Comparison of ENCODE assay signal across 8 mouse cellular contexts in genomic region chr17:12118131-12118530, GRCm38 (mm10). TPM values are rescaled to one million over a fixed set of nuclear protein-coding genes. Genes with fewer than 3 reads are reported as not detected.
DNase-seq lines count a peak whose midpoint lies in the region; ATAC-seq lines count a peak whose summit lies in the region.

No protein-coding gene starts in this region.

- H3K27me3 ChIP-seq in hindbrain, embryonic 10.5 days (ENCODE audit: insufficient read depth, poor library complexity, severe bottlenecking) = no peaks in the 10 kb centered on the region
- H3K27me3 ChIP-seq in limb, embryonic 12.5 days = no peaks in the 10 kb centered on the region
- no peaks in the 10 kb centered on the region for H3K27me3 ChIP-seq in neural tube, embryonic 13.5 days

- H3K9ac ChIP-seq in limb, embryonic 12.5 days (replicated peaks) = peak overlapping the region; percentile 75
- H3K9ac ChIP-seq in neural tube, embryonic 13.5 days = peak overlapping the region; percentile 82

- peak overlapping the region; percentile 83 for H3K4me2 ChIP-seq in limb, embryonic 12.5 days
- peak overlapping the region; percentile 82 for H3K4me2 ChIP-seq in neural tube, embryonic 13.5 days

- DNase-seq in cerebellum, postnatal 14 days = peak; percentile 13 to 29
- no peak for DNase-seq in cerebellum, postnatal 4 days (ENCODE audit: low spot score in 2 of 2)
- peak; percentile 5 for DNase-seq in T-cell, adult 2 months (ENCODE audit: low spot score)
- DNase-seq in hindbrain, embryonic 10.5 days (ENCODE audit: low spot score) = no peak
- no peak for DNase-seq in right cerebral cortex, adult 2 months (ENCODE audit: low spot score in 2 of 2)

- 10% methylated on average over 9 of the region's 9 CpGs for WGBS in hindbrain, embryonic 10.5 days
- WGBS in limb, embryonic 12.5 days = 3% methylated on average over 9 of the region's 9 CpGs
- WGBS in neural tube, embryonic 13.5 days = 4% methylated on average over 9 of the region's 9 CpGs

- peak overlapping the region; percentile 97 for H3K27ac ChIP-seq in hindbrain, embryonic 10.5 days
- H3K27ac ChIP-seq in limb, embryonic 12.5 days = peak overlapping the region; percentile 98
- peak overlapping the region; percentile 91; the same call in 1 of the 2 replicates for H3K27ac ChIP-seq in neural tube, embryonic 13.5 days (replicated peaks)

- no peak for ATAC-seq in limb, embryonic 12.5 days (ENCODE audit: insufficient number of reproducible peaks, insufficient read depth, low FRiP score, low TSS enrichment, low read depth)
- no peak for ATAC-seq in neural tube, embryonic 13.5 days (ENCODE audit: low read depth)
- no peak for ATAC-seq in megakaryocyte-erythroid progenitor cell, adult 5-6 weeks (replicated peaks; ENCODE audit: low FRiP score, low TSS enrichment, poor library complexity, severe bottlenecking)

- H3K4me1 ChIP-seq in hindbrain, embryonic 10.5 days (replicated peaks) = peaks cover 27% of the 10 kb centered on the region
- peaks cover 20% of the 10 kb centered on the region for H3K4me1 ChIP-seq in limb, embryonic 12.5 days (replicated peaks)
- H3K4me1 ChIP-seq in neural tube, embryonic 13.5 days (replicated peaks) = peaks cover 29% of the 10 kb centered on the region

- 0 out of 2 replicates have a peak, but pooled peaks cover 1% of the 10 kb centered on the region for H3K36me3 ChIP-seq in hindbrain, embryonic 10.5 days
- H3K36me3 ChIP-seq in limb, embryonic 12.5 days = peaks cover 1% of the 10 kb centered on the region; the same call in 1 of the 2 replicates
- H3K36me3 ChIP-seq in neural tube, embryonic 13.5 days = no peaks in the 10 kb centered on the region

- no peaks in the 10 kb centered on the region for H3K9me3 ChIP-seq in hindbrain, embryonic 10.5 days
- H3K9me3 ChIP-seq in limb, embryonic 12.5 days = no peaks in the 10 kb centered on the region
- H3K9me3 ChIP-seq in neural tube, embryonic 13.5 days = no peaks in the 10 kb centered on the region

- peak overlapping the region; percentile 72 for H3K4me3 ChIP-seq in hindbrain, embryonic 10.5 days
- H3K4me3 ChIP-seq in limb, embryonic 12.5 days (replicated peaks) = peak overlapping the region; percentile 63
- H3K4me3 ChIP-seq in neural tube, embryonic 13.5 days = peak overlapping the region; percentile 66

RNA-seq across cellular contexts. Expression of gene Agpat4, which starts 0.4 kb away (rescaled TPM):
- 44.4 and 47.0 TPM in 2 replicates for polyA plus RNA-seq in hindbrain, embryonic 10.5 days (2016; fragmentation: Nextera tagmentation; extraction: Ambion mirVana)
- polyA plus RNA-seq in limb, embryonic 12.5 days (2016; fragmentation: Nextera tagmentation; extraction: Ambion mirVana) = 41.1 and 44.1 TPM in 2 replicates
- 41.8 and 49.4 TPM in 2 replicates for polyA plus RNA-seq in neural tube, embryonic 13.5 days (2015; fragmentation: Nextera tagmentation; extraction: Ambion mirVana)
- total RNA-seq in megakaryocyte-erythroid progenitor cell, adult 5-6 weeks (2014; fragmentation: Nextera tagmentation) = 9.0 and 12.7 TPM in 2 replicates
- 4.3 and 6.8 TPM in 2 replicates for total RNA-seq in megakaryocyte-erythroid progenitor cell, adult 5-6 weeks (2017)

Comparison
In these comparisons a context has a peak if more than half of its experiments do, and no peak if none do; other contexts are left out.
1. DNase-seq: peak in cerebellum, postnatal 14 days (2 of 2) and T-cell, adult 2 months (single experiment); none in cerebellum, postnatal 4 days (0 of 2), hindbrain, embryonic 10.5 days (single experiment) and right cerebral cortex, adult 2 months (0 of 2).
2. Peak in every context shown above with its lines, with median percentiles within 50 percentile points of each other: H3K27ac ChIP-seq and H3K4me3 ChIP-seq.